Mouse (Mus musculus): Measurements from ENCODE around the gene C4b. TPM values are rescaled to one million over a fixed set of nuclear protein-coding genes. Genes with fewer than 3 reads are reported as not detected.

The C4b gene
- total RNA-seq, 1 experiment, result 0.45 TPM

DNA sequence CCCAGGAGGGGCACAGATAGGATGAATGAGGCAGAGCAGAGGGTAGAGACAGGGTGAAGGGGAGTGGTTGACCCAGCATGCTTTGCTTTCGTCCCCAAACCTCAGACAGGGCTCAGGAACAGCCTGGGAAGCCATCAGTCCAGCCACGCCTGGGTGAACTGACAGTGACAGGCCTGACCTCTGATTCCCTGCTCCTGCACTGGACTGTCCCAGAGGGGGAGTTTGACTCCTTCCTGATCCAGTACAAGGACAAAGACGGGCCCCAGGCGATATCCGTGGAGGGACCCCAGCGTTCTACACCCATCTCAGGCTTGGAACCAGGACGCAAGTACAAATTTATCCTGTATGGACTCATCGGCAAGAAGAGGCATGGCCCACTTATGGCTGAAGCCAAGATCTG is 60.5 kb downstream of the C4b start:
- H3K36me3 ChIP-seq (ENCODE audit: control insufficient read depth, insufficient read depth, low read length, poor library complexity, severe bottlenecking), result no peaks in the 10 kb centered on the region

GRCm38 (mm10) chr17:34681881-34682536 is 61.7 kb downstream of the C4b start:
- no peak for TF ChIP-seq HCFC1 (IDR thresholded peaks at IDR 0.05; ENCODE audit: borderline replicate concordance, insufficient read depth, low read length)
- no peak for TF ChIP-seq CHD2 (IDR thresholded peaks at IDR 0.05; ENCODE audit: low read depth, low read length)
- no peak for TF ChIP-seq MAFK (IDR thresholded peaks at IDR 0.05; ENCODE audit: insufficient read depth, low read depth, low read length)
- TF ChIP-seq ZC3H11A (IDR thresholded peaks at IDR 0.05; ENCODE audit: borderline replicate concordance, low read depth, low read length), result no peak
- no peaks in the 10 kb centered on the region for H3K9me3 ChIP-seq (ENCODE audit: control insufficient read depth, insufficient read depth, low read depth, low read length)
- DNase-seq (ENCODE audit: low read depth, low spot score), result no peak
- H3K36me3 ChIP-seq (ENCODE audit: control insufficient read depth, insufficient read depth, low read length, poor library complexity, severe bottlenecking), result no peaks in the 10 kb centered on the region
- H3K27ac ChIP-seq (ENCODE audit: insufficient read depth, low read depth, low read length, poor library complexity, severe bottlenecking), result no peak overlapping the region
- in situ Hi-C loops (cut with MboI; ENCODE audit: low sequenced_read_pairs in 2 of 2, unreplicated experiment in 2 of 2), result no loop called here
- no peak overlapping the region for H3K9ac ChIP-seq (ENCODE audit: insufficient read depth, low read depth, low read length, poor library complexity, severe bottlenecking)
- H3K4me3 ChIP-seq (ENCODE audit: insufficient read depth in 1 of 2, low read depth in 1 of 2, low read length in 2 of 2, poor library complexity in 1 of 2, severe bottlenecking in 1 of 2), result no peak overlapping the region
- peaks cover 0 to 10% of the 10 kb centered on the region in 2 experiments; a peak in 1 of 4 replicates for H3K4me1 ChIP-seq (ENCODE audit: control insufficient read depth in 2 of 2, insufficient read depth in 2 of 2, low read length in 2 of 2, poor library complexity in 1 of 2)

More for the DNA sequence above, 60.5 kb downstream of the C4b start:
- no peak overlapping the region for H3K9ac ChIP-seq (ENCODE audit: insufficient read depth, low read depth, low read length, poor library complexity, severe bottlenecking)
- peaks cover 0 to 10% of the 10 kb centered on the region in 2 experiments; a peak in 1 of 4 replicates for H3K4me1 ChIP-seq (ENCODE audit: control insufficient read depth in 2 of 2, insufficient read depth in 2 of 2, low read length in 2 of 2, poor library complexity in 1 of 2)
- no peak overlapping the region for H3K27ac ChIP-seq (ENCODE audit: insufficient read depth, low read depth, low read length, poor library complexity, severe bottlenecking)
- in situ Hi-C loops (cut with MboI; ENCODE audit: low sequenced_read_pairs in 2 of 2, unreplicated experiment in 2 of 2), result no loop called here
- H3K9me3 ChIP-seq (ENCODE audit: control insufficient read depth, insufficient read depth, low read depth, low read length), result no peaks in the 10 kb centered on the region
- no peak overlapping the region for H3K4me3 ChIP-seq (ENCODE audit: insufficient read depth in 1 of 2, low read depth in 1 of 2, low read length in 2 of 2, poor library complexity in 1 of 2, severe bottlenecking in 1 of 2)
- no peak for TF ChIP-seq ZNF384 (IDR thresholded peaks at IDR 0.05; ENCODE audit: low read depth, low read length)
- TF ChIP-seq ZC3H11A (IDR thresholded peaks at IDR 0.05; ENCODE audit: borderline replicate concordance, low read depth, low read length), result no peak
- no peak for TF ChIP-seq MAFK (IDR thresholded peaks at IDR 0.05; ENCODE audit: insufficient read depth, low read depth, low read length)
- no peak for DNase-seq (ENCODE audit: low read depth, low spot score)

DNA sequence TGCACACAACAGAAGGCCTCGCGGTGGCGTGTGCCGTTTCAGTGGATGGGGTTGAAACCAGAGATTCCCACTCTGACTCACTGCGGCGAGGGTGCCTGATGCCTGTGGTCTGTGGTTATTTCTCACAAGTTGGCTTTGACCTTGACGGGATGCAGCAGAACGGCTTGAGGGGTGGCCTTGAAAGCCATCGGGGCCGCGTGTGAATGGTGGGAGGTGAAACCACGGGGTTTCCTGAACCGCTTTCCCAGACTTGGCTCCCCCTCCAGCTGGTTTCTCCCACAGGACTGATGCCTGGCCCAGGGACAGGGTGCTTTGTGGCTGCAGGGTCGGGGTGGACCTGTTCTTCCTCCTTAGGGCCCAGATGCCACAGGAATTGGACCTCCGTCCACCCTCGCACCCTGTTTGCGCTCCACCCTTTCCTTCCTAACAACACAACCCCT is 62.5 kb downstream of the C4b start:
- H3K4me1 ChIP-seq (ENCODE audit: control insufficient read depth in 2 of 2, insufficient read depth in 2 of 2, low read length in 2 of 2, poor library complexity in 1 of 2), result peaks cover 0 to 10% of the 10 kb centered on the region in 2 experiments; a peak in 1 of 4 replicates

GRCm38 (mm10) chr17:34680621-34681020 is 63.1 kb downstream of the C4b start:
- TF ChIP-seq ZC3H11A (IDR thresholded peaks at IDR 0.05; ENCODE audit: borderline replicate concordance, low read depth, low read length), result no peak
- TF ChIP-seq HCFC1 (IDR thresholded peaks at IDR 0.05; ENCODE audit: borderline replicate concordance, insufficient read depth, low read length), result no peak
- TF ChIP-seq CHD2 (IDR thresholded peaks at IDR 0.05; ENCODE audit: low read depth, low read length), result no peak
- TF ChIP-seq MAFK (IDR thresholded peaks at IDR 0.05; ENCODE audit: insufficient read depth, low read depth, low read length), result no peak
- TF ChIP-seq ZNF384 (IDR thresholded peaks at IDR 0.05; ENCODE audit: low read depth, low read length), result no peak
- DNase-seq (ENCODE audit: low read depth, low spot score), result no peak
- H3K36me3 ChIP-seq (ENCODE audit: control insufficient read depth, insufficient read depth, low read length, poor library complexity, severe bottlenecking), result no peaks in the 10 kb centered on the region
- H3K9ac ChIP-seq (ENCODE audit: insufficient read depth, low read depth, low read length, poor library complexity, severe bottlenecking), result no peak overlapping the region
- no peak overlapping the region for H3K27ac ChIP-seq (ENCODE audit: insufficient read depth, low read depth, low read length, poor library complexity, severe bottlenecking)
- H3K4me1 ChIP-seq (ENCODE audit: control insufficient read depth in 2 of 2, insufficient read depth in 2 of 2, low read length in 2 of 2, poor library complexity in 1 of 2), result peaks cover 0 to 10% of the 10 kb centered on the region in 2 experiments; a peak in 1 of 4 replicates
- in situ Hi-C loops (cut with MboI; ENCODE audit: low sequenced_read_pairs in 2 of 2, unreplicated experiment in 2 of 2), result no loop called here
- H3K9me3 ChIP-seq (ENCODE audit: control insufficient read depth, insufficient read depth, low read depth, low read length), result no peaks in the 10 kb centered on the region
- peak overlapping the region; percentile 48 to 50; a peak in 2 of 4 replicates for H3K4me3 ChIP-seq (ENCODE audit: insufficient read depth in 1 of 2, low read depth in 1 of 2, low read length in 2 of 2, poor library complexity in 1 of 2, severe bottlenecking in 1 of 2)

More for the DNA sequence above, 62.5 kb downstream of the C4b start:
- no peaks in the 10 kb centered on the region for H3K36me3 ChIP-seq (ENCODE audit: control insufficient read depth, insufficient read depth, low read length, poor library complexity, severe bottlenecking)
- DNase-seq (ENCODE audit: low read depth, low spot score), result no peak
- no peak overlapping the region for H3K9ac ChIP-seq (ENCODE audit: insufficient read depth, low read depth, low read length, poor library complexity, severe bottlenecking)
- TF ChIP-seq ZNF384 (IDR thresholded peaks at IDR 0.05; ENCODE audit: low read depth, low read length) (no peak), CHD2 (IDR thresholded peaks at IDR 0.05; ENCODE audit: low read depth, low read length) (no peak), MAFK (IDR thresholded peaks at IDR 0.05; ENCODE audit: insufficient read depth, low read depth, low read length) (no peak), HCFC1 (IDR thresholded peaks at IDR 0.05; ENCODE audit: borderline replicate concordance, insufficient read depth, low read length) (no peak), ZC3H11A (IDR thresholded peaks at IDR 0.05; ENCODE audit: borderline replicate concordance, low read depth, low read length) (no peak)
- in situ Hi-C loops (cut with MboI; ENCODE audit: low sequenced_read_pairs in 2 of 2, unreplicated experiment in 2 of 2), result no loop called here
- H3K9me3 ChIP-seq (ENCODE audit: control insufficient read depth, insufficient read depth, low read depth, low read length), result no peaks in the 10 kb centered on the region
- H3K4me3 ChIP-seq (ENCODE audit: insufficient read depth in 1 of 2, low read depth in 1 of 2, low read length in 2 of 2, poor library complexity in 1 of 2, severe bottlenecking in 1 of 2), result no peak overlapping the region
- H3K27ac ChIP-seq (ENCODE audit: insufficient read depth, low read depth, low read length, poor library complexity, severe bottlenecking), result no peak overlapping the region
